Mouse (Mus musculus) MEL (cell line): ENCODE measurements at regions not wholly inside any gene's neighbourhood (a gene's known extent, or its start where the extent isn't known, plus 50 kb on each side); places are given as distances from the start of the nearest gene placed in this dataset.

Experiments used
- DNase-seq: peaks from one replicate; pipeline ENCODE4 v3.0.0; 2011; ENCODE audit warnings: low read depth, low spot score
- H3K27ac ChIP-seq: 2 replicates; pipeline ENCODE4 v1.5.1; 2012; ENCODE audit warnings: low read depth, mild to moderate bottlenecking, control low read depth, low read length, moderate library complexity; ENCODE audit not compliant: control insufficient read depth
- H3K27me3 ChIP-seq, 2 experiments: fragments of 150-350 bp in 1 of 2; sonication (generic) in 1 of 2; 2 replicates each; pipeline ENCODE4 v1.6.1; 2012; ENCODE audit warnings: low read length in 2 of 2, mild to moderate bottlenecking in 2 of 2, improper control_type of control experiment in 1 of 2, moderate library complexity in 1 of 2; ENCODE audit not compliant: insufficient read depth in 2 of 2, control insufficient read depth in 1 of 2
- H3K36me3 ChIP-seq, 2 experiments: 2 replicates each; pipeline ENCODE4 v1.6.1; 2012 to 2014; ENCODE audit warnings: low read length in 2 of 2, improper control_type of control experiment in 1 of 2, inconsistent platforms in 1 of 2, mild to moderate bottlenecking in 1 of 2; ENCODE audit not compliant: insufficient read depth in 2 of 2, control insufficient read depth in 1 of 2
- H3K4me1 ChIP-seq, 2 experiments: fragments of 150-350 bp in 1 of 2; sonication (generic) in 1 of 2; 2 replicates each; pipeline ENCODE4 v1.6.1; 2012; ENCODE audit warnings: low read length in 2 of 2, improper control_type of control experiment in 1 of 2, mild to moderate bottlenecking in 1 of 2; ENCODE audit not compliant: insufficient read depth in 2 of 2, control insufficient read depth in 1 of 2
- H3K4me3 ChIP-seq, 2 experiments: fragments of 150-350 bp in 1 of 2; sonication (generic) in 1 of 2; 2 replicates each; pipeline ENCODE4 v1.5.1; 2012; ENCODE audit warnings: low read depth in 2 of 2, low read length in 2 of 2, mild to moderate bottlenecking in 2 of 2, moderate library complexity in 2 of 2, control low read depth in 1 of 2, improper control_type of control experiment in 1 of 2; ENCODE audit not compliant: control insufficient read depth in 1 of 2, insufficient read depth in 1 of 2
- H3K79me2 ChIP-seq: 2 replicates; pipeline ENCODE4 v1.6.1; 2012; ENCODE audit warnings: mild to moderate bottlenecking, low read length, moderate library complexity; ENCODE audit not compliant: control insufficient read depth, poor library complexity, insufficient read depth
- H3K9ac ChIP-seq: 2 replicates; pipeline ENCODE4 v1.6.1; 2012; ENCODE audit warnings: low read depth, mild to moderate bottlenecking, control low read depth, low read length, moderate library complexity; ENCODE audit not compliant: control insufficient read depth, poor library complexity, severe bottlenecking
- H3K9me3 ChIP-seq: fragments of 150-350 bp; sonication (generic); replicated peaks from 2 replicates; pipeline ENCODE4 v1.6.1; 2012; ENCODE audit warnings: mild to moderate bottlenecking, low read length, improper control_type of control experiment, moderate library complexity; ENCODE audit not compliant: insufficient read depth
- E2F4 ChIP-seq: IDR thresholded peaks from 2 replicates; pipeline ENCODE4 v1.6.1; 2011; ENCODE audit warnings: low read depth, low read length, improper control_type of control experiment, borderline replicate concordance
- HCFC1 ChIP-seq: IDR thresholded peaks from 2 replicates; pipeline ENCODE4 v1.6.1; 2012; ENCODE audit warnings: low read depth, mild to moderate bottlenecking, inconsistent platforms, low read length, improper control_type of control experiment, moderate library complexity
- KAT2A ChIP-seq: conservative IDR thresholded peaks from 2 replicates; pipeline ENCODE4 v1.6.1; 2012; ENCODE audit warnings: low read depth, low read length, improper control_type of control experiment, inconsistent platforms
- MEF2A ChIP-seq: IDR thresholded peaks from 2 replicates; pipeline ENCODE4 v1.6.1; 2014; ENCODE audit warnings: low read depth, mild to moderate bottlenecking, inconsistent platforms, low read length, improper control_type of control experiment; ENCODE audit not compliant: poor library complexity, insufficient replicate concordance, severe bottlenecking; ENCODE audit errors: extremely low read depth
- NRF1 ChIP-seq: IDR thresholded peaks from 2 replicates; pipeline ENCODE4 v1.6.1; 2014; ENCODE audit warnings: low read depth, mild to moderate bottlenecking, inconsistent platforms, low read length, improper control_type of control experiment, moderate library complexity; ENCODE audit not compliant: poor library complexity, insufficient read depth, severe bottlenecking
- POLR2AphosphoS5 ChIP-seq: IDR thresholded peaks from 2 replicates; pipeline ENCODE4 v1.6.1; 2012; ENCODE audit warnings: low read depth, borderline replicate concordance, mild to moderate bottlenecking, inconsistent platforms, low read length, moderate library complexity, mixed read lengths
- RAD21 ChIP-seq: IDR thresholded peaks from 2 replicates; pipeline ENCODE4 v1.6.1; 2011; ENCODE audit warnings: mild to moderate bottlenecking, low read depth, low read length, improper control_type of control experiment
- SIN3A ChIP-seq: IDR thresholded peaks from 2 replicates; pipeline ENCODE4 v1.6.1; 2012; ENCODE audit warnings: low read length, improper control_type of control experiment, inconsistent platforms
- SMC3 ChIP-seq: IDR thresholded peaks from 2 replicates; pipeline ENCODE4 v1.6.1; 2011; ENCODE audit warnings: low read depth, low read length, improper control_type of control experiment
- TAL1 ChIP-seq: IDR thresholded peaks from 2 replicates; pipeline ENCODE4 v1.6.1; 2012; ENCODE audit warnings: mild to moderate bottlenecking, inconsistent platforms, low read length, moderate library complexity, mixed read lengths
- TBP ChIP-seq: IDR thresholded peaks from 2 replicates; pipeline ENCODE4 v1.8.0; 2011; ENCODE audit warnings: low read depth, low read length, improper control_type of control experiment
- UBTF ChIP-seq: IDR thresholded peaks from 2 replicates; pipeline ENCODE4 v1.6.1; 2012; ENCODE audit warnings: low read depth, mild to moderate bottlenecking, inconsistent platforms, low read length, improper control_type of control experiment, moderate library complexity, borderline replicate concordance; ENCODE audit not compliant: insufficient read depth
- USF2 ChIP-seq, 2 experiments: IDR thresholded peaks; 2 replicates each; pipeline ENCODE4 v1.6.1; 2011 to 2012; ENCODE audit warnings: improper control_type of control experiment in 2 of 2, low read length in 2 of 2, borderline replicate concordance in 1 of 2, inconsistent platforms in 1 of 2, low read depth in 1 of 2, mild to moderate bottlenecking in 1 of 2; ENCODE audit not compliant: insufficient read depth in 1 of 2
- ZMIZ1 ChIP-seq: IDR thresholded peaks from 2 replicates; pipeline ENCODE4 v1.6.1; 2012; ENCODE audit warnings: low read depth, mild to moderate bottlenecking, inconsistent platforms, low read length, improper control_type of control experiment, moderate library complexity
- ZNF384 ChIP-seq: IDR thresholded peaks from 2 replicates; pipeline ENCODE4 v1.6.1; 2012; ENCODE audit warnings: low read depth, mild to moderate bottlenecking, inconsistent platforms, low read length, improper control_type of control experiment

DNA sequence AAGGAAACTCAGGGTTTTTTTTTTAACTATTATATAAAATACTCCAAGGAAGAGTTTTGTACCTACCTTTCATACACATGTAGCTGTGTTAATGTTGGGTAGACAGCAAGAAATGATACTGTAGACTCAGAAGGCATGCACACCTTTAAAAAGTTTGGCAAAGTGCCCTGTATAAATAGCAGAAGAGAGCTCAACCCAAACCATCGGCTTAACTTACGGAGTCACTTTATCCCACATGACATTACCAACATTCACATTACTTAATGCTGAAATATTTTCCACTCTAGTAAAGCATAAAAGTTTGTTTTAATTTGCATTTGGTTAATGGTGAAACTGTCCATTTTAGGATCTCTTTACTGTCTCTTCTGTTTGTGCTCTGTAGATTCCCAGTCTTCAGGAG is 205.7 kb upstream of the Gas1 start:
- Histone ChIP-seq H3K79me2 (no peaks in the 10 kb centered on the region), H3K4me3 (no peak overlapping the region), H3K27ac (no peak overlapping the region), H3K9ac (no peak overlapping the region), H3K9me3 (no peaks in the 10 kb centered on the region), H3K36me3 (no peaks in the 10 kb centered on the region), H3K27me3 (no peaks in the 10 kb centered on the region), H3K4me1 (no peaks in the 10 kb centered on the region)
- TF ChIP-seq ZNF384 (no peak), ZMIZ1 (no peak), SMC3 (no peak), MEF2A (no peak), SIN3A (no peak), USF2 (IDR thresholded peaks at IDR 0.05; ENCODE audit: borderline replicate concordance in 1 of 2, insufficient read depth in 1 of 2, low read depth in 1 of 2, low read length in 2 of 2) (no peak), POLR2AphosphoS5 (no peak), UBTF (no peak), E2F4 (no peak), TAL1 (no peak), KAT2A (no peak), NRF1 (no peak), TBP (no peak)
- DNase-seq: no peak

DNA sequence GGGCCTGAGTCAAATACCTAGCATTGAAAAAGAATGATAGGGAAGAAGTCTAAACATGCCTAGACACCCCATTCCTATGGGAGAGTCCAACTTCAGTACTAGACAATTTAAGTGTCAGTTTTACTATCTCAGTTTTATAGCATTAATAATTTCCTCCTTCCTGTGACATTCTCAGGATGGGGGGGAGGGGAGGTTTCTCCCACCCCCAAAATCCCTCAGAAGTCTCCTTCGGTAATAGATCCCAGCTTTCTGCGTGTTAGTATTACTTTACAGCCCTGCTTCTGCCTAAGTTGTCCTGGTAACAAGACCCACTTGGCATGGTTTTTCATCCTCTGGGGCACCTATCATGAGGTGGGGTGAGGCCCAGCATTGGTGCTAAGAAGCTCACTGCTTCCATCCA is 202.9 kb upstream of the Dapk1 start:
- H3K79me2 ChIP-seq: no peaks in the 10 kb centered on the region
- H3K27me3 ChIP-seq: no peaks in the 10 kb centered on the region
- no peaks in the 10 kb centered on the region for H3K36me3 ChIP-seq
- TF ChIP-seq ZNF384 (no peak), RAD21 (no peak), HCFC1 (no peak)
- no peak overlapping the region for H3K27ac ChIP-seq
- DNase-seq: no peak
- H3K9ac ChIP-seq: no peak overlapping the region
- H3K9me3 ChIP-seq: no peaks in the 10 kb centered on the region
- no peak overlapping the region for H3K4me3 ChIP-seq
- no peaks in the 10 kb centered on the region for H3K4me1 ChIP-seq
